Mouse (Mus musculus) stomach, postnatal 0 days (tissue): ENCODE data around the gene Pcbd2. TPM values are rescaled to one million over a fixed set of nuclear protein-coding genes. Genes with fewer than 3 reads are reported as not detected.
A peak's percentile ranks its signal among the peaks of the same experiment; 100 is the strongest.

Source experiments
- ATAC-seq: fragments of 200-750 bp; cut with Nextera tagmentation; 2 replicates; pipeline ENCODE4 v1.8.0; 2017; ENCODE audit not compliant: low FRiP score, low TSS enrichment
- DNase-seq: peaks from one replicate; pipeline ENCODE4 v3.0.0-alpha.2; 2016; ENCODE audit warnings: low spot score
- H3K27ac ChIP-seq: fragments of 300-500 bp; sonication (generic); replicated peaks from 2 replicates; pipeline ENCODE4 v1.5.1; 2014; ENCODE audit warnings: mild to moderate bottlenecking, control low read depth
- H3K27me3 ChIP-seq: fragments of 300-500 bp; sonication (generic); 2 replicates; pipeline ENCODE4 v1.6.1; 2014; ENCODE audit warnings: low read length; ENCODE audit not compliant: control insufficient read depth, insufficient read depth
- H3K36me3 ChIP-seq: fragments of 300-500 bp; sonication (generic); 2 replicates; pipeline ENCODE4 v1.6.1; 2014; ENCODE audit warnings: low read length, mixed read lengths; ENCODE audit not compliant: control insufficient read depth, insufficient read depth
- H3K4me1 ChIP-seq: fragments of 300-500 bp; sonication (generic); replicated peaks from 2 replicates; pipeline ENCODE4 v1.6.1; 2014; ENCODE audit warnings: antibody characterized with exemption; ENCODE audit not compliant: control insufficient read depth, insufficient read depth
- H3K4me2 ChIP-seq: fragments of 300-500 bp; sonication (generic); replicated peaks from 2 replicates; pipeline ENCODE4 v1.6.1; 2014; ENCODE audit warnings: low read depth, mild to moderate bottlenecking, control low read depth, moderate library complexity
- H3K4me3 ChIP-seq: fragments of 300-500 bp; sonication (generic); 2 replicates; pipeline ENCODE4 v1.5.1; 2014; ENCODE audit warnings: low read depth, low read length, control low read depth
- H3K9ac ChIP-seq: fragments of 300-500 bp; sonication (generic); 2 replicates; pipeline ENCODE4 v1.6.1; 2014; ENCODE audit warnings: mild to moderate bottlenecking, low read length, control low read depth, mixed read lengths
- H3K9me3 ChIP-seq: fragments of 300-500 bp; sonication (generic); 2 replicates; pipeline ENCODE4 v1.6.1; 2016; ENCODE audit warnings: low read length; ENCODE audit not compliant: control insufficient read depth
- CTCF ChIP-seq: IDR thresholded peaks from 2 replicates; pipeline ENCODE4 v1.5.1; 2016; ENCODE audit warnings: antibody characterized with exemption, low read depth, mild to moderate bottlenecking, moderate library complexity
- EP300 ChIP-seq: optimal IDR thresholded peaks from 2 replicates; pipeline ENCODE3; 2016; ENCODE audit warnings: antibody characterized with exemption
- WGBS: fragments of 180-500 bp; shearing (Covaris S2); extraction: QIAGEN DNeasy Blood & Tissue Kit; methylation state at CpG from one replicate; pipeline ENCODE4 v1.1.7; 2014; 5-methylcytosine and 5-hydroxymethylcytosine counted together
- polyA plus RNA-seq: library from polyadenylated mRNA; unstranded; fragments of >200 nt; fragmentation: Nextera tagmentation; extraction: Ambion mirVana; gene quantifications from 2 replicates; pipeline ENCODE4 v1.2.1, GENCODE M21; 2015

Pcbd2 gene
- polyA plus RNA-seq, 1 experiment from 2014 or later, result 71.2 TPM

DNA sequence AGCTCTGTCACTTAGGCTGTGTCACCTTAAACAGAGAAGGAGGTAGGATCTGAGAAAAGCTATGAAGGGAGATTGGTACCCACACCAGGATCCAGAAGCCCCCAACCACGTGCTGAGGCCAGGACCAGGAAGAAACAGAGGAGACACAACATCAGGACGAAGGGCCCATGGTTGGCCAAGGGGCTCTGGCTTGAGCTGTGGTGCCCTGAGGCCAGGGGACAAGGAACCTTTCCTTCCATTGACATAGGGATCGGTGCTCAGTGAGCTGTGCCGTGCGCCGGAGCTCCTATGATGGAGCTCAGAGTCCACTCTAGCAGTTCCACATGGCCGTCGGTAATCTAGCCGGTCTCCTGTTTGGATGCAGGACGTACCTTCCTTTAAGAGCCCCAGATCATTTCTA is 82.5 kb downstream of the Pcbd2 start:
- no peak overlapping the region for H3K9ac ChIP-seq
- H3K27ac ChIP-seq, result no peak overlapping the region
- no peak for ATAC-seq
- H3K27me3 ChIP-seq, result no peaks in the 10 kb centered on the region
- no peak for DNase-seq
- no peak overlapping the region for H3K4me3 ChIP-seq
- no peaks in the 10 kb centered on the region for H3K9me3 ChIP-seq
- no peak overlapping the region for H3K4me2 ChIP-seq
- WGBS, result 95% methylated on average over 10 of the region's 10 CpGs
- no peaks in the 10 kb centered on the region for H3K4me1 ChIP-seq
- no peak for TF ChIP-seq EP300
- TF ChIP-seq CTCF, result no peak
- H3K36me3 ChIP-seq, result no peaks in the 10 kb centered on the region

DNA sequence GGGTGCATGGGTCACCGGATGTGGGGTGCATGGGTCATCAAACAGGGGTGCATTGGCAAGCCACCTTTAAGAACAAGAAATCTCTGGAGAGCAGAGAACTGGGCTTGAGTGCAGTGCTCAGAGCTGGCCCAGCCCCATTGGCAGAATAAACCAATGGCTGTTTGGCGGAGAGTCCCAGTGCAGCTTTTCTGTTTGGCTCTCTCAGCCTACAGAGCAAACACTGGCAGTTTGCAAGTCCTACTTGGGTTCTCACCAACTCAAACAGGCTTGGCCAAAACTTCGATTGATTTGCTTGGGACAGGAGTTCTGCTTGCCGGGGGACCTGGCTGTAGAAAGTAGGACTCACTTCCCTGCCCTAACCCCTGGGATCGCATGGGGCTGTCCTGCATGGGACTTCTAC is 83.8 kb downstream of the Pcbd2 start:
- DNase-seq (peak; percentile 70), ATAC-seq (peak; percentile 63)
- TF ChIP-seq CTCF (no peak), EP300 (no peak)
- Histone ChIP-seq H3K9me3 (no peaks in the 10 kb centered on the region), H3K27me3 (no peaks in the 10 kb centered on the region), H3K4me2 (no peak overlapping the region), H3K36me3 (no peaks in the 10 kb centered on the region), H3K27ac (peak overlapping the region; percentile 40), H3K4me3 (no peak overlapping the region), H3K4me1 (no peaks in the 10 kb centered on the region), H3K9ac (0 out of 2 replicates have a peak overlapping the region, but pooled peaks have one; percentile 13)
- WGBS, result 38% methylated on average over 5 of the region's 5 CpGs

DNA sequence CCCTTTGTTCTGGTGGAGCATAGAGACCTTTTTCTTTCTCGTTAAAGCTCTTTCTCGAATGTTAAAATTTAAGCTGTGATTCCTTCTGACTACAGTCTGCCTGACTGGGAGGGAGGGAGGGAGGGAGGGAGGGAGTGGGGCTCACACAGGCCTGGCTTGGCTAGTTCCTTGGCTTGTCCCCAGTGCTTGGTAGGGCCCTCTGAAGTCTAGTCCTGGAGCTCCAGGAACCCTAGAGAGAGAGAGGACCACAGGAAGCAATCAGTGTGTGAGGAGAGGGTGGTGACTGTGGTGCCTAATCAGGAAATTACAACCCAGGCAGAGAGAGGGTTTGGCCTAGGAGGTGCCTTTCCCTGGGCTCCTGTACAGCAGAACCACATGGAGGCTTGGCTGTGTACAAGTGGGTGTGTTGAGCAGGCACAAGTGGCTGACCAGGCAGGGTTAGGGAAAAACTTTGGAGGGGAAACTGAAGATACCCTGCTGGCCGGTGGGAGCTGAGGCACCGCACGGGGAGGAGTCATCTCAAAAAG is 86.4 kb downstream of the Pcbd2 start:
- no peak for TF ChIP-seq CTCF
- TF ChIP-seq EP300, result no peak
- 70% methylated on average over 5 of the region's 5 CpGs for WGBS
- Histone ChIP-seq H3K27ac (no peak overlapping the region), H3K4me2 (no peak overlapping the region), H3K4me1 (no peaks in the 10 kb centered on the region), H3K9me3 (no peaks in the 10 kb centered on the region), H3K9ac (no peak overlapping the region), H3K27me3 (no peaks in the 10 kb centered on the region), H3K36me3 (no peaks in the 10 kb centered on the region), H3K4me3 (no peak overlapping the region)
- DNase-seq, result peak; percentile 52
- peak; percentile 65 for ATAC-seq

DNA sequence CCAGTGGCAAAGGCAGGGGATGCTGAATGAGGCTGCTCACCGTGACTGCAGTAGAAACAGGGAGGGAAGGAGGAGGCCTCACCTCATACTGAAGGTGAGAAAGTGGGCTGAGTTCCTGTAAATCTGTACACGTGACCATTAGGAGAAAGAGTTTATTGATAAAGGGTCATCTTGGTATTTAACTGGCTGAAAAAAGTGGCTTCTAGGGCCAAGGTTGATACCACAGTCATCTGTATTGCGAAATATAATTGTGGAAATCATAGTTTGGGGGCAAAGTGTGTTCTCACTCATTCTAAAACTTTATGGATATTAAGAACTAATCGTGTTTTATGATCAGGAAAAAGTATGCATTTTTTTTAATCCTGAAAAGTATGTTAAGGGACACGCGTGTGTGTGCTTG is 87.7 kb downstream of the Pcbd2 start:
- no peak overlapping the region for H3K27ac ChIP-seq
- H3K4me1 ChIP-seq, result no peaks in the 10 kb centered on the region
- no peaks in the 10 kb centered on the region for H3K9me3 ChIP-seq
- no peak overlapping the region for H3K4me3 ChIP-seq
- DNase-seq (no peak), ATAC-seq (no peak)
- no peaks in the 10 kb centered on the region for H3K36me3 ChIP-seq
- H3K27me3 ChIP-seq, result no peaks in the 10 kb centered on the region
- no peak overlapping the region for H3K4me2 ChIP-seq
- H3K9ac ChIP-seq, result no peak overlapping the region
- no peak for TF ChIP-seq CTCF
- TF ChIP-seq EP300, result no peak
- 77% methylated on average over 6 of the region's 6 CpGs for WGBS

GRCm38 (mm10) chr13:55822499-55822898 is 95.3 kb downstream of the Pcbd2 start:
- H3K9ac ChIP-seq, result no peak overlapping the region
- WGBS, result 51% methylated on average over 5 of the region's 5 CpGs
- H3K27me3 ChIP-seq, result no peaks in the 10 kb centered on the region
- no peak overlapping the region for H3K27ac ChIP-seq
- peaks cover 8% of the 10 kb centered on the region; the same call in 1 of the 2 replicates for H3K36me3 ChIP-seq
- no peak overlapping the region for H3K4me3 ChIP-seq
- H3K4me2 ChIP-seq, result no peak overlapping the region
- no peak for DNase-seq
- ATAC-seq, result no peak
- H3K9me3 ChIP-seq, result no peaks in the 10 kb centered on the region
- no peak for TF ChIP-seq EP300
- H3K4me1 ChIP-seq, result peaks cover 6% of the 10 kb centered on the region; the same call in 1 of the 2 replicates

- H3K36me3 ChIP-seq, result peaks cover 11% of the 10 kb centered on the region
- peak overlapping the region; percentile 86 for H3K27ac ChIP-seq
- ATAC-seq, result peak; percentile 54
- H3K27me3 ChIP-seq, result no peaks in the 10 kb centered on the region
- DNase-seq, result peak; percentile 68
- peak overlapping the region; percentile 75 for H3K4me2 ChIP-seq
- WGBS, result 28% methylated on average over 10 of the region's 10 CpGs
- H3K4me1 ChIP-seq, result peaks cover 6% of the 10 kb centered on the region; the same call in 1 of the 2 replicates
- H3K9ac ChIP-seq, result peak overlapping the region; percentile 79
- TF ChIP-seq CTCF, result peak; percentile 66
- TF ChIP-seq EP300, result no peak
- peak overlapping the region; percentile 47; the same call in 1 of the 2 replicates for H3K4me3 ChIP-seq
- H3K9me3 ChIP-seq, result no peaks in the 10 kb centered on the region
These were observed 97.2 kb downstream of the Pcbd2 start for GRCm38 (mm10) chr13:55824151-55824945.
